Mouse (Mus musculus): ENCODE results near the gene Ccnb2. TPM values are rescaled to one million over a fixed set of nuclear protein-coding genes. Genes with fewer than 3 reads are reported as not detected.
"Not testable (repeated sequence)": the region's sequence is repeated elsewhere in the genome, so short reads cannot be mapped to it uniquely, and the experiment has no call there.

The Ccnb2 gene
- total RNA-seq (2021) = 10 to 100 TPM; 57.9 to 70.6 TPM

GRCm38 (mm10) chr9:70421257-70422056 lies at the start of gene Ccnb2:
Gene Ccnb2 (minus strand): TSS chr9:70421547.
- DNase-seq = peak; percentile 90

GRCm38 (mm10) chr9:70463091-70463490 lies 41.7 kb upstream of the Ccnb2 start:
- not testable (repeated sequence) for DNase-seq

GRCm38 (mm10) chr9:70452371-70452770 lies 31.0 kb upstream of the Ccnb2 start:
- no peak for DNase-seq

- no peak for DNase-seq
Observed at GRCm38 (mm10) chr9:70449072-70449471, 27.7 kb upstream of the Ccnb2 start.

GRCm38 (mm10) chr9:70439959-70440358 lies 18.6 kb upstream of the Ccnb2 start:
- peak; percentile 39 for DNase-seq

GRCm38 (mm10) chr9:70422661-70423060 lies 1.3 kb upstream of the Ccnb2 start:
- DNase-seq = no peak

GRCm38 (mm10) chr9:70416412-70416811 lies 4.9 kb downstream of the Ccnb2 start:
- no peak for DNase-seq

GRCm38 (mm10) chr9:70413038-70413437 lies 8.3 kb downstream of the Ccnb2 start:
- no peak for DNase-seq

- no peak for DNase-seq
Observed at GRCm38 (mm10) chr9:70410668-70411067, 10.7 kb downstream of the Ccnb2 start.

- DNase-seq = no peak
Observed at GRCm38 (mm10) chr9:70409743-70410142, 11.6 kb downstream of the Ccnb2 start.

GRCm38 (mm10) chr9:70408791-70409190 lies 12.6 kb downstream of the Ccnb2 start:
- peak; percentile 57 for DNase-seq

GRCm38 (mm10) chr9:70406596-70406995 lies 14.8 kb downstream of the Ccnb2 start:
- no peak for DNase-seq

- no peak for DNase-seq
Observed at GRCm38 (mm10) chr9:70401937-70402539, 19.3 kb downstream of the Ccnb2 start.

GRCm38 (mm10) chr9:70396083-70396482 lies 25.3 kb downstream of the Ccnb2 start:
- no peak for DNase-seq

GRCm38 (mm10) chr9:70395617-70396016 lies 25.7 kb downstream of the Ccnb2 start:
- DNase-seq = peak; percentile 34

- peak; percentile 44 for DNase-seq
Observed at GRCm38 (mm10) chr9:70392563-70392907, 28.8 kb downstream of the Ccnb2 start.

GRCm38 (mm10) chr9:70391660-70392562 lies 29.4 kb downstream of the Ccnb2 start:
- no peak for DNase-seq

- no peak for DNase-seq
Observed at GRCm38 (mm10) chr9:70391042-70391441, 30.3 kb downstream of the Ccnb2 start.

GRCm38 (mm10) chr9:70389548-70389947 lies 31.8 kb downstream of the Ccnb2 start:
- DNase-seq = peak; percentile 28

GRCm38 (mm10) chr9:70387410-70388119 lies 33.8 kb downstream of the Ccnb2 start:
- no peak for DNase-seq

- DNase-seq = no peak
Observed at GRCm38 (mm10) chr9:70384958-70385728, 36.2 kb downstream of the Ccnb2 start.

GRCm38 (mm10) chr9:70384494-70384893 lies 36.9 kb downstream of the Ccnb2 start:
- no peak for DNase-seq
